Mouse (Mus musculus) midbrain, embryonic 14.5 days (tissue): ENCODE measurements around the gene Gm12166. TPM values are rescaled to one million over a fixed set of nuclear protein-coding genes. Genes with fewer than 3 reads are reported as not detected.

Experiments used
- ATAC-seq: fragments of 200-750 bp; cut with Nextera tagmentation; 2 replicates; pipeline ENCODE4 v1.8.0; 2017; ENCODE audit warnings: moderate number of reproducible peaks, moderate library complexity; ENCODE audit not compliant: low FRiP score, low TSS enrichment
- DNase-seq: peaks from one replicate; pipeline ENCODE4 v3.0.0-alpha.2; 2015
- H3K27ac ChIP-seq: fragments of 300-500 bp; sonication (generic); replicated peaks from 2 replicates; pipeline ENCODE4 v1.5.1; 2014; ENCODE audit warnings: mild to moderate bottlenecking, low read depth, low read length, moderate library complexity
- H3K27me3 ChIP-seq: fragments of 300-500 bp; sonication (generic); 2 replicates; pipeline ENCODE4 v1.6.1; 2014; ENCODE audit warnings: low read length, control low read depth, mixed read lengths; ENCODE audit not compliant: control insufficient read depth, insufficient read depth
- H3K36me3 ChIP-seq: fragments of 300-500 bp; sonication (generic); 2 replicates; pipeline ENCODE4 v1.6.1; 2014; ENCODE audit warnings: low read length, control low read depth; ENCODE audit not compliant: control insufficient read depth, insufficient read depth
- H3K4me1 ChIP-seq: fragments of 300-500 bp; sonication (generic); 2 replicates; pipeline ENCODE4 v1.6.1; 2014; ENCODE audit warnings: mild to moderate bottlenecking, antibody characterized with exemption, low read length, control low read depth; ENCODE audit not compliant: control insufficient read depth, insufficient read depth
- H3K4me2 ChIP-seq: fragments of 300-500 bp; sonication (generic); 2 replicates; pipeline ENCODE4 v1.6.1; 2014; ENCODE audit warnings: mild to moderate bottlenecking, low read length, moderate library complexity
- H3K4me3 ChIP-seq: fragments of 300-500 bp; sonication (generic); replicated peaks from 2 replicates; pipeline ENCODE4 v1.5.1; 2014; ENCODE audit warnings: low read depth, low read length
- H3K9ac ChIP-seq: fragments of 300-500 bp; sonication (generic); replicated peaks from 2 replicates; pipeline ENCODE4 v1.6.1; 2014; ENCODE audit warnings: mild to moderate bottlenecking, low read length, moderate library complexity
- H3K9me3 ChIP-seq: fragments of 300-500 bp; sonication (generic); 2 replicates; pipeline ENCODE4 v1.6.1; 2016; ENCODE audit warnings: low read length, control low read depth, mixed read lengths; ENCODE audit not compliant: control insufficient read depth
- WGBS: fragments of 180-500 bp; shearing (Covaris S2); extraction: QIAGEN DNeasy Blood & Tissue Kit; methylation state at CpG from one replicate; pipeline ENCODE4 v1.1.7; 2014; 5-methylcytosine and 5-hydroxymethylcytosine counted together
- polyA plus RNA-seq: library from polyadenylated mRNA; unstranded; fragments of >200 nt; fragmentation: Nextera tagmentation; extraction: Ambion mirVana; gene quantifications from 2 replicates; pipeline ENCODE4 v1.2.1, GENCODE M21; 2014

Gene Gm12166
- polyA plus RNA-seq, 1 experiment from 2014 or later: 6.0 TPM

- H3K27ac ChIP-seq: no peak overlapping the region
- H3K9me3 ChIP-seq: no peaks in the 10 kb centered on the region
- no peak overlapping the region for H3K9ac ChIP-seq
- no peaks in the 10 kb centered on the region for H3K4me1 ChIP-seq
- ATAC-seq: no peak
- H3K4me3 ChIP-seq: no peak overlapping the region
- no peaks in the 10 kb centered on the region for H3K27me3 ChIP-seq
- no peak for DNase-seq
- 81% methylated on average over 3 of the region's 3 CpGs for WGBS
- H3K4me2 ChIP-seq: no peak overlapping the region
- no peaks in the 10 kb centered on the region for H3K36me3 ChIP-seq
Measured at GRCm38 (mm10) chr11:46086446-46086845, 34.3 kb upstream of the Gm12166 start.

GRCm38 (mm10) chr11:46085398-46086163 is 33.5 kb upstream of the Gm12166 start:
- no peak overlapping the region for H3K9ac ChIP-seq
- H3K4me2 ChIP-seq: no peak overlapping the region
- H3K36me3 ChIP-seq: no peaks in the 10 kb centered on the region
- no peak for ATAC-seq
- no peaks in the 10 kb centered on the region for H3K27me3 ChIP-seq
- no peak overlapping the region for H3K4me3 ChIP-seq
- H3K27ac ChIP-seq: no peak overlapping the region
- no peaks in the 10 kb centered on the region for H3K9me3 ChIP-seq
- no peak for DNase-seq
- WGBS: 94% methylated on average over 10 of the region's 10 CpGs
- H3K4me1 ChIP-seq: no peaks in the 10 kb centered on the region

GRCm38 (mm10) chr11:46084568-46084967 is 32.4 kb upstream of the Gm12166 start:
- Histone ChIP-seq H3K27me3 (no peaks in the 10 kb centered on the region), H3K9me3 (no peaks in the 10 kb centered on the region), H3K27ac (no peak overlapping the region), H3K4me2 (no peak overlapping the region), H3K36me3 (no peaks in the 10 kb centered on the region), H3K4me3 (no peak overlapping the region), H3K9ac (no peak overlapping the region), H3K4me1 (no peaks in the 10 kb centered on the region)
- no peak for ATAC-seq
- WGBS: 91% methylated on average over 3 of the region's 3 CpGs
- DNase-seq: no peak

- H3K27me3 ChIP-seq: no peaks in the 10 kb centered on the region
- no peak overlapping the region for H3K9ac ChIP-seq
- H3K27ac ChIP-seq: no peak overlapping the region
- H3K36me3 ChIP-seq: no peaks in the 10 kb centered on the region
- no peak for ATAC-seq
- no peaks in the 10 kb centered on the region for H3K9me3 ChIP-seq
- DNase-seq: no peak
- H3K4me3 ChIP-seq: no peak overlapping the region
- no peak overlapping the region for H3K4me2 ChIP-seq
- no peaks in the 10 kb centered on the region for H3K4me1 ChIP-seq
- WGBS: 91% methylated on average over 11 of the region's 11 CpGs
Measured at GRCm38 (mm10) chr11:46083835-46084444, 31.8 kb upstream of the Gm12166 start.

- H3K4me1 ChIP-seq: no peaks in the 10 kb centered on the region
- H3K27ac ChIP-seq: no peak overlapping the region
- ATAC-seq (no peak), DNase-seq (no peak)
- no peaks in the 10 kb centered on the region for H3K9me3 ChIP-seq
- no peaks in the 10 kb centered on the region for H3K27me3 ChIP-seq
- 83% methylated on average over 3 of the region's 3 CpGs for WGBS
- no peaks in the 10 kb centered on the region for H3K36me3 ChIP-seq
- H3K9ac ChIP-seq: no peak overlapping the region
- no peak overlapping the region for H3K4me2 ChIP-seq
- H3K4me3 ChIP-seq: no peak overlapping the region
Measured at GRCm38 (mm10) chr11:46083405-46083804, 31.3 kb upstream of the Gm12166 start.

GRCm38 (mm10) chr11:46081075-46081474 is 29.0 kb upstream of the Gm12166 start:
- Histone ChIP-seq H3K9me3 (no peaks in the 10 kb centered on the region), H3K9ac (no peak overlapping the region), H3K4me3 (no peak overlapping the region), H3K36me3 (no peaks in the 10 kb centered on the region), H3K27ac (no peak overlapping the region), H3K4me2 (no peak overlapping the region), H3K27me3 (no peaks in the 10 kb centered on the region), H3K4me1 (no peaks in the 10 kb centered on the region)
- WGBS: 93% methylated on average over 2 of the region's 2 CpGs
- ATAC-seq (no peak), DNase-seq (no peak)

GRCm38 (mm10) chr11:46077732-46078375 is 25.7 kb upstream of the Gm12166 start:
- Histone ChIP-seq H3K9ac (no peak overlapping the region), H3K4me1 (no peaks in the 10 kb centered on the region)
- 91% methylated on average over 7 of the region's 7 CpGs for WGBS

GRCm38 (mm10) chr11:46077304-46077703 is 25.2 kb upstream of the Gm12166 start:
- WGBS: 97% methylated on average over 5 of the region's 5 CpGs
- ATAC-seq: no peak
- no peaks in the 10 kb centered on the region for H3K9me3 ChIP-seq

More at GRCm38 (mm10) chr11:46077732-46078375, 25.7 kb upstream of the Gm12166 start:
- H3K4me2 ChIP-seq: no peak overlapping the region
- ATAC-seq (no peak), DNase-seq (no peak)
- no peak overlapping the region for H3K4me3 ChIP-seq
- H3K36me3 ChIP-seq: no peaks in the 10 kb centered on the region
- no peak overlapping the region for H3K27ac ChIP-seq
- H3K9me3 ChIP-seq: no peaks in the 10 kb centered on the region
- no peaks in the 10 kb centered on the region for H3K27me3 ChIP-seq

More at GRCm38 (mm10) chr11:46077304-46077703, 25.2 kb upstream of the Gm12166 start:
- Histone ChIP-seq H3K27me3 (no peaks in the 10 kb centered on the region), H3K4me3 (no peak overlapping the region), H3K36me3 (peaks cover 4% of the 10 kb centered on the region; the same call in 1 of the 2 replicates), H3K9ac (no peak overlapping the region), H3K27ac (no peak overlapping the region), H3K4me1 (no peaks in the 10 kb centered on the region), H3K4me2 (no peak overlapping the region)
- no peak for DNase-seq
